Mouse (Mus musculus): ENCODE results near the gene Slc6a1.

The Slc6a1 gene

GRCm38 (mm10) chr6:114358171-114358570 is 75.7 kb downstream of the Slc6a1 start:
- DNase-seq (ENCODE audit: low spot score), result no peak

GRCm38 (mm10) chr6:114362355-114362754 is 79.9 kb downstream of the Slc6a1 start:
- no peak for DNase-seq (ENCODE audit: low spot score)

GRCm38 (mm10) chr6:114363740-114364139 is 81.3 kb downstream of the Slc6a1 start:
- DNase-seq (ENCODE audit: low spot score), result no peak

- DNase-seq (ENCODE audit: low spot score), result no peak
Measured at GRCm38 (mm10) chr6:114364734-114365133, 82.3 kb downstream of the Slc6a1 start.

- no peak for DNase-seq (ENCODE audit: low spot score)
Measured at GRCm38 (mm10) chr6:114366191-114366590, 83.8 kb downstream of the Slc6a1 start.

All from embryo, embryonic 10.5 days (tissue).